Mouse (Mus musculus) testis, adult 2 months (tissue): ENCODE results near the gene Brd3os.

Source experiments
- CTCF ChIP-seq: fragments of 200-500 bp; IDR thresholded peaks from 2 replicates; pipeline ENCODE4 v1.5.1; 2012; ENCODE audit warnings: low read depth, mild to moderate bottlenecking, inconsistent platforms, low read length, moderate library complexity; ENCODE audit not compliant: control insufficient read depth, insufficient read depth, insufficient replicate concordance
- POLR2A ChIP-seq: fragments of 200-500 bp; IDR thresholded peaks from 2 replicates; pipeline ENCODE4 v1.6.1; 2012; ENCODE audit warnings: low read depth, mild to moderate bottlenecking, inconsistent platforms, low read length, moderate library complexity; ENCODE audit not compliant: control insufficient read depth

GRCm38 (mm10) chr2:27469991-27470355 lies 27.8 kb downstream of the Brd3os start:
- TF ChIP-seq POLR2A: no peak
- TF ChIP-seq CTCF: no peak
